Mouse (Mus musculus) colon, adult 2 months (tissue): ENCODE measurements around the gene Lrrc8d. TPM values are rescaled to one million over a fixed set of nuclear protein-coding genes. Genes with fewer than 3 reads are reported as not detected.

Source experiments
- polyA plus RNA-seq: library from polyadenylated mRNA; depleted of rRNA; stranded (reverse); fragments of >200 nt; gene quantifications from 2 replicates; pipeline ENCODE4 v1.2.3, GENCODE M21; 2012; rRNA removed

Gene Lrrc8d
- 7.1 and 9.5 TPM in 2 replicates for polyA plus RNA-seq

GRCm38 (mm10) chr5:105699141-105700069 lies at the start of gene Lrrc8d:
Gene Lrrc8d (plus strand): TSS chr5:105699969.

GRCm38 (mm10) chr5:105876068-105876924 lies 176.5 kb downstream of the Lrrc8d start, which contains the start of gene Zfp326:
Gene Zfp326 (plus strand): TSS chr5:105876565.

Other genes with a start within 250 kb of the Lrrc8d start
- gene Lrrc8c, start 180.6 kb upstream of the Lrrc8d start, polyA plus RNA-seq = 7.9 and 9.7 TPM in 2 replicates
- 8.0 and 11.2 TPM in 2 replicates for gene Zfp326, start 176.6 kb downstream of the Lrrc8d start, polyA plus RNA-seq